Mouse (Mus musculus) liver, adult 2 months (tissue): ENCODE measurements around the gene Mtmr4.

Experiments used
- CTCF ChIP-seq: fragments of 200-500 bp; IDR thresholded peaks from 2 replicates; pipeline ENCODE4 v1.5.1; 2011; ENCODE audit warnings: low read depth, low read length, control low read depth
- POLR2A ChIP-seq: fragments of 200-500 bp; IDR thresholded peaks from 2 replicates; pipeline ENCODE4 v1.6.1; 2011; ENCODE audit warnings: low read length, control low read depth; ENCODE audit not compliant: insufficient read depth; ENCODE audit errors: extremely low read depth

- TF ChIP-seq CTCF (no peak), POLR2A (no peak)
Observed at GRCm38 (mm10) chr11:87596492-87596891, 4.5 kb downstream of the Mtmr4 start.
